Mouse (Mus musculus): Measurements from ENCODE around the gene Rnf149. TPM values are rescaled to one million over a fixed set of nuclear protein-coding genes. Genes with fewer than 3 reads are reported as not detected.

The Rnf149 gene
- 12.0 to 19.7 TPM (median 16.1 TPM) in 4 replicates for total RNA-seq (2023)

DNA sequence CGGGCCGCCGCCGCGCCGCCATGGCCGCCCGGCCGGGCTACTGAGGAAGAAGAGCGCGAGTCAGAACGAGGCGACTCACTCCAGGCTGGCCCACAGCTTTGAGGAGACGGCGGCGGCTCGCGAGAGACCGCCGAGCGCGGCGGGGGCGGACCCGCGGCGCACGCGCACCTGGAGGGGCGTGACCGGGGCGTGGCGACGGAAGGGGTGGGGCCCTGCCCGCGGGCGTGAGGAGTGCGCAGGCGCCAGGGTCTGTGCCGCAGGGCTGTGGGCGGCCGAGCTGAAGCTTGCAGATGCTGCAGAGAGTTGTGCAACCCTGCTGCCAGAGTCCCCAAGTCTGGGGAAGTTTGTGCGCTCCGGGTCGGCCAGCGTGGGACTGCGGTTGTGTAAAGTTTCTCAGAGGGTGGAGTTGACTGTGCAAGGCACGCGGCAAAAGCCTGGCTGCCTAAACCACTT lies at the start of gene Rnf149:
Rnf149 (minus strand) TSS at position 153 of the 453 bp plus-strand sequence.

DNA sequence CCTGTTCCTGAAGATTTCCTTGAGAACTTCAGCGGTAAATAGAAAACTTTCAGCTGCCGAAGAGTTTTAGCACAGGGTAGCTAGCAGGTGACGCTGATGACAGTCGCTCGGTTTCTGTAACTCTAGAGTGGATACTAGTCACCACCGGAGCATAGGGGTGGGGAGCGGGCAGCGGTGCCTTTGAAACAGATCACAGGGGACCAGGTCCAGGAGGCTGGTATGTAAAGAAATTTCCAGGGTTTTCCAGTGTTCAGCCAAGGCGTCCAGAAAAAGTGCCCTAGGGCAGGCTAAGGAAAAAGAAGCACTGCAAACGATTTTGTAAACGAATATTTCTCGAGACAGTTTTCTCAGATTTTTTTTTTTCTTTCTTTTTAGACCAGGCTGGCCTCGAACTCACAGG lies 42.4 kb downstream of the Rnf149 start, which contains the start of gene Cnot11:
Cnot11 (plus strand) TSS at position 162 of the 400 bp plus-strand sequence.

Other genes starting within 250 kb of the Rnf149 start
- gene Rpl31, start 209.6 kb downstream of the Rnf149 start, total RNA-seq (2023) = 1,519 to 1,732 TPM (median 1,702 TPM) in 4 replicates
- 1.2 to 1.8 TPM (median 1.4 TPM) in 4 replicates for gene Tbc1d8, start 98.7 kb downstream of the Rnf149 start, total RNA-seq (2023)
- 21.0 to 25.0 TPM (median 23.7 TPM) in 4 replicates for gene Cnot11, start 42.4 kb downstream of the Rnf149 start, total RNA-seq (2023)
- gene Creg2, start 74.1 kb upstream of the Rnf149 start, total RNA-seq (2023) = not detected in 4 replicates
- not detected in 4 replicates for gene Rfx8, start 143.6 kb upstream of the Rnf149 start, total RNA-seq (2023)
- gene Gm3646, start 227.9 kb upstream of the Rnf149 start, total RNA-seq (2023) = not detected in 4 replicates